Mouse (Mus musculus) liver, embryonic 14.5 days (tissue): Measurements from ENCODE around the gene Gpr3. TPM values are rescaled to one million over a fixed set of nuclear protein-coding genes. Genes with fewer than 3 reads are reported as not detected.

ENCODE experiments used
- ATAC-seq: fragments of 200-750 bp; cut with Nextera tagmentation; 2 replicates; pipeline ENCODE4 v1.8.0; 2017; ENCODE audit warnings: moderate number of reproducible peaks, mild to moderate bottlenecking, moderate library complexity; ENCODE audit not compliant: insufficient read depth
- DNase-seq, 3 experiments: peaks; one replicate each; pipeline ENCODE4 v3.0.0-alpha.2; 2012 to 2013; ENCODE audit warnings: low read depth in 3 of 3, low spot score in 3 of 3
- H3K27ac ChIP-seq: fragments of 300-500 bp; sonication (generic); 2 replicates; pipeline ENCODE4 v1.5.1; 2014; ENCODE audit warnings: moderate library complexity, mild to moderate bottlenecking, control low read depth, inconsistent platforms
- H3K27me3 ChIP-seq: fragments of 300-500 bp; sonication (generic); 2 replicates; pipeline ENCODE4 v1.6.1; 2014; ENCODE audit warnings: mild to moderate bottlenecking, low read length, moderate library complexity; ENCODE audit not compliant: control insufficient read depth, insufficient read depth
- H3K36me3 ChIP-seq: fragments of 300-500 bp; sonication (generic); replicated peaks from 2 replicates; pipeline ENCODE4 v1.6.1; 2014; ENCODE audit warnings: low read depth; ENCODE audit not compliant: control insufficient read depth, insufficient read depth
- H3K4me1 ChIP-seq, 2 experiments: fragments of 200-500 bp in 1 of 2; fragments of 300-500 bp in 1 of 2; sonication (generic) in 1 of 2; replicated peaks; 2 replicates each; pipeline ENCODE4 v1.6.1; 2012 to 2014; ENCODE audit warnings: antibody characterized with exemption in 1 of 2, inconsistent platforms in 1 of 2, low read length in 1 of 2; ENCODE audit not compliant: control insufficient read depth in 2 of 2, insufficient read depth in 2 of 2
- H3K4me2 ChIP-seq: fragments of 300-500 bp; sonication (generic); 2 replicates; pipeline ENCODE4 v1.6.1; 2014; ENCODE audit warnings: low read depth, mild to moderate bottlenecking, control low read depth, moderate library complexity
- H3K4me3 ChIP-seq, 2 experiments: fragments of 200-500 bp in 1 of 2; fragments of 300-500 bp in 1 of 2; sonication (generic) in 1 of 2; 2 replicates each; pipeline ENCODE4 v1.5.1; 2012 to 2014; ENCODE audit warnings: low read depth in 2 of 2, low read length in 2 of 2, mild to moderate bottlenecking in 2 of 2, control low read depth in 1 of 2, inconsistent platforms in 1 of 2, moderate library complexity in 1 of 2; ENCODE audit not compliant: insufficient read depth in 1 of 2
- H3K9ac ChIP-seq: fragments of 300-500 bp; sonication (generic); replicated peaks from 2 replicates; pipeline ENCODE4 v1.6.1; 2014; ENCODE audit warnings: mild to moderate bottlenecking, control low read depth, moderate library complexity
- H3K9me3 ChIP-seq: fragments of 300-500 bp; sonication (generic); 2 replicates; pipeline ENCODE4 v1.6.1; 2016; ENCODE audit warnings: low read length, mixed read lengths; ENCODE audit not compliant: control insufficient read depth
- CTCF ChIP-seq: IDR thresholded peaks from 2 replicates; pipeline ENCODE4 v1.5.1; 2016; ENCODE audit warnings: antibody characterized with exemption, low read depth, control low read depth
- EP300 ChIP-seq: IDR thresholded peaks from 2 replicates; pipeline ENCODE4 v1.6.1; 2016; ENCODE audit warnings: antibody characterized with exemption, low read depth
- WGBS: fragments of 180-500 bp; shearing (Covaris S2); extraction: QIAGEN DNeasy Blood & Tissue Kit; methylation state at CpG from one replicate; pipeline ENCODE4 v1.1.7; 2014; ENCODE audit not compliant: insufficient replicate concordance; 5-methylcytosine and 5-hydroxymethylcytosine counted together
- polyA plus RNA-seq, 2 experiments: library from polyadenylated mRNA; depleted of rRNA in 1 of 2; stranded (reverse) in 1 of 2; unstranded in 1 of 2; fragments of >200 nt; fragmentation: Nextera tagmentation in 1 of 2; extraction: Ambion mirVana in 1 of 2; gene quantifications; 2 replicates each; pipeline versions ENCODE4 v1.2.1 to v1.2.3; 2012 to 2014

The Gpr3 gene
- polyA plus RNA-seq, 2 experiments = not detected

DNA sequence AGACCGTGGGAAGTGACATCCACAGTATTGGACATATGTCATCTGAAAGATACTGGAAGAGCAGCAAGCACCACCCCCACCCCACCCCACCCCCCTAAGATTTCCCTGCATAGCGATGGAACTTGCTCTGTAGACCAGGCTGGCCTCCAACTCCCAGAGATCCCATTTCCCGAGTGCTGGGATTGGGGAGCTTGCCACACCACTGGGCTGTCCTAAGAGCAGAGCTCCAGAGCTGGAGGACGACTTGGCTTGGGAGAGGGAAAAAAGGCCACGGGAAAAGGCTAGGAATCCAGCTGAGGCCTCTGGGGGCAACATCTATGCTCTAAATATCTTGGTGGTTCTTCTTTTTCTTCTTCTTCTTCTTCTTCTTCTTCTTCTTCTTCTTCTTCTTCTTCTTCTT lies 22.4 kb upstream of the Gpr3 start:
- peaks cover 0 to 4% of the 10 kb centered on the region in 2 experiments; a peak in 1 of 4 replicates for H3K4me1 ChIP-seq
- no peaks in the 10 kb centered on the region for H3K9me3 ChIP-seq
- no peaks in the 10 kb centered on the region for H3K36me3 ChIP-seq
- WGBS = 35% methylated on average over 5 of the region's 5 CpGs
- no peak overlapping the region for H3K4me2 ChIP-seq
- H3K4me3 ChIP-seq = no peak overlapping the region
- DNase-seq (no peak), ATAC-seq (no peak)
- no peak for TF ChIP-seq CTCF
- no peak for TF ChIP-seq EP300
- H3K9ac ChIP-seq = no peak overlapping the region
- H3K27me3 ChIP-seq = no peaks in the 10 kb centered on the region
- H3K27ac ChIP-seq = no peak overlapping the region

DNA sequence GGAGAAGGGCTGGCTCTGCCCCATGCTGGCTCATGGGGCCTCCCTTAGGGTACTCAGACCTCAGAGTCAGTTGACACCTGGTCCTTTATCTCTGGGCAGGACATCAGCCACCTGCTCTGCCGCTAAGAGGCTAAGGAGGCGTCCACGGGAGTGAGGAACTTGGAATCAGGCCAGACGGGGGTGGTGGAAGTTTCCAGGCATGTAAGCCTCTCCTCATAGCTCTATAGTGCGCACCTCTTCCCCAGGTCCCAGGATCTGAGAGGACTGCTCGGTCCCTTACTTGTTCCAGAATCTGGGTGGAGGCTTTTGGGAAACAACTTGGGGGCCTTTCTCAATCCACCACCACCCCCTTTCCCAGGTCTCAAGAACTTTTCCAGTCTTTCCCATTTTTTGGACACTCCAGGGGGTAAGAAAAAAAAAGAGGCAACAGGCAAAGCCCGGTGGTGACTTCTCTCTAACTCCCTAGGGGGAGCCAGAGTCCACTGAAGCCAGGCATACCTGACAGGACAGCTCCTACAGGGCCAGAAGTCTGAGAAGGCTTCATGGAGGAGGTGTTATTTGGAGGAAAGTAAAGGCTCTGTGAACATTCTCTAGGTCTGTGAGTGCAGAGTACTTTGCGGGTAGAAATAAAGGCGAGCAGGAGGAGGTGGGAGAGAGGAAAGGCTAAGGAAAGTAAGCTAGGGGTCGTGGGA lies 21.1 kb upstream of the Gpr3 start:
- WGBS = 34% methylated on average over 10 of the region's 10 CpGs
- ATAC-seq (no peak), DNase-seq (no peak)
- H3K36me3 ChIP-seq = no peaks in the 10 kb centered on the region
- H3K4me1 ChIP-seq = peaks cover 0 to 3% of the 10 kb centered on the region in 2 experiments; a peak in 1 of 4 replicates
- no peaks in the 10 kb centered on the region for H3K9me3 ChIP-seq
- TF ChIP-seq CTCF (peak; percentile 79), EP300 (no peak)
- H3K27me3 ChIP-seq = no peaks in the 10 kb centered on the region
- H3K4me3 ChIP-seq = no peak overlapping the region
- H3K9ac ChIP-seq = no peak overlapping the region
- no peak overlapping the region for H3K27ac ChIP-seq
- H3K4me2 ChIP-seq = no peak overlapping the region

GRCm38 (mm10) chr4:133229582-133229981 lies 17.2 kb upstream of the Gpr3 start:
- 73% methylated on average over 8 of the region's 8 CpGs for WGBS
- ATAC-seq (no peak), DNase-seq (no peak)
- Histone ChIP-seq H3K4me2 (no peak overlapping the region), H3K9me3 (no peaks in the 10 kb centered on the region), H3K4me3 (no peak overlapping the region), H3K36me3 (no peaks in the 10 kb centered on the region), H3K9ac (no peak overlapping the region), H3K4me1 (no peaks in the 10 kb centered on the region), H3K27ac (no peak overlapping the region), H3K27me3 (no peaks in the 10 kb centered on the region)
- TF ChIP-seq CTCF (no peak), EP300 (no peak)

DNA sequence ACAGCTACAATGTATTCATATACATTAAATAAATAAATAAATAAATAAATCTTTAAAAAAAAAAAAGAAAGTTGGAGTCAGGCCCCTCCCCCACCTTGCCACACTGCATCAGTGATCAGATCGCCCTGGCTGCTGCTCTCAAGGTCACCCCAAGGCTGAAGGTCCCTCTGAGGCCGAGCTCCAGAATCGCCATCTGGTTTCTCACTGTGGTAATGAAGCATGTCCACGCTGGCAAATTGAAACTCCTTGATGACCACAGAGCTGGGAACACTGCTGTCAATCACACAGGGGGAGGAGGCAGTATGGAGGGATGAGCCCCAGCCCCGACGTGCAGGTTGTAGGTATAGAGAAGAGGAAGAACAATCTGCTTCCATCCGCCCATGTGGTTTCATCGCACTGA lies 15.3 kb upstream of the Gpr3 start:
- no peak for DNase-seq
- WGBS = 46% methylated on average over 8 of the region's 8 CpGs
- TF ChIP-seq CTCF (no peak), EP300 (no peak)

DNA sequence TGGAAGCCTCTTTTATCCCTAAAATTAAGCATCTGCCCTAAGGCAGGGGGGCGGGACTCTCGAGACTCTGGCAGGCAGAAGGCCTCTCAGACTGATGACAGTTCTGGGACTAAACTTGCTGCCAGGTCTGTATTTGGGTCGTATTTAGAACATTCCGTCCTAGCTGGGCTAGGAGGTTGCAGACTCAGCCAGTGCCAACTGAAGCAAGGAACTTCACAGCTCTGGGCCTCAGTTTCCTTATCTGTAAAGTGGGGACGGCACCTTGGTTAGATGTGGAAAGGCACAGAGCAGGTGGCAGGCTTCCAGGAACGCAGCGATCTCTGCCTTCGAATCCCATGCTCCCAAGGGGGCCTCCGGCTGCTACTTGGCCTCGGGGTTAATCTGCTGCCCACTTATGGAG lies 13.7 kb upstream of the Gpr3 start:
- Histone ChIP-seq H3K27me3 (peaks cover 5% of the 10 kb centered on the region), H3K27ac (no peak overlapping the region), H3K36me3 (no peaks in the 10 kb centered on the region), H3K4me3 (no peak overlapping the region), H3K9me3 (no peaks in the 10 kb centered on the region), H3K4me1 (no peaks in the 10 kb centered on the region), H3K9ac (no peak overlapping the region), H3K4me2 (no peak overlapping the region)
- no peak for DNase-seq
- ATAC-seq = no peak
- TF ChIP-seq CTCF (no peak), EP300 (no peak)
- WGBS = 58% methylated on average over 10 of the region's 10 CpGs

More for the DNA sequence above, 15.3 kb upstream of the Gpr3 start:
- Histone ChIP-seq H3K36me3 (no peaks in the 10 kb centered on the region), H3K4me1 (no peaks in the 10 kb centered on the region), H3K9me3 (no peaks in the 10 kb centered on the region), H3K27me3 (no peaks in the 10 kb centered on the region), H3K4me2 (no peak overlapping the region), H3K27ac (no peak overlapping the region), H3K9ac (no peak overlapping the region), H3K4me3 (no peak overlapping the region)
- ATAC-seq = no peak
